Mouse (Mus musculus): Measurements from ENCODE around the gene Adnp.
"Not testable (repeated sequence)": the region's sequence is repeated elsewhere in the genome, so short reads cannot be mapped to it uniquely, and the experiment has no call there.

DNA sequence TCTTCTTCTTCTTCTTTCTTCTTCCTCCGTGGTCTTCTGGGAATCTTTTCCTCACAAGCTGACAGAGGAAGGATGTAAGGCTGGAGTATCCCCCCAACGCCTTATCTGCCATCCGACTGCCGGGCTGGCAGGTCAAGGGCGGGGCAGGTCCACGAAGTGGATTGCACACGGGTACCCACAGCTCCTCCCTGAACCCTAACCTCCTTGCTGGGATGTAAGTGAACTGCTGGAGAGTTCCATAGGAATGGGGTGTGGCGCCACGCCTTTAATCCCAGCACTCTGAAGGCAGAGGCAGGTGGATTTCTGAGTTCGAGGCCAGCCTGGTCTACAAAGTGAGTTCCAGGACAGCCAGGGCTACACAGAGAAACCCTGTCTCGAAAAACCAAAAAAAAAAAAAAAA is 48.9 kb downstream of the Adnp start:
- not testable (repeated sequence) for TF ChIP-seq CTCF (IDR thresholded peaks at IDR 0.05; ENCODE audit: extremely low read depth, insufficient read length, insufficient replicate concordance, low read depth, low read length); POLR2A (IDR thresholded peaks at IDR 0.05; ENCODE audit: low read depth, low read length)
